Mouse (Mus musculus) retina, postnatal 1 day (tissue): ENCODE data around the gene Babam2.

Experiments used
- DNase-seq: peaks from one replicate; pipeline ENCODE4 v3.0.0-alpha.2; 2012

Gene Babam2

GRCm38 (mm10) chr5:31899901-31900300 lies 202.4 kb downstream of the Babam2 start:
- DNase-seq = no peak

DNA sequence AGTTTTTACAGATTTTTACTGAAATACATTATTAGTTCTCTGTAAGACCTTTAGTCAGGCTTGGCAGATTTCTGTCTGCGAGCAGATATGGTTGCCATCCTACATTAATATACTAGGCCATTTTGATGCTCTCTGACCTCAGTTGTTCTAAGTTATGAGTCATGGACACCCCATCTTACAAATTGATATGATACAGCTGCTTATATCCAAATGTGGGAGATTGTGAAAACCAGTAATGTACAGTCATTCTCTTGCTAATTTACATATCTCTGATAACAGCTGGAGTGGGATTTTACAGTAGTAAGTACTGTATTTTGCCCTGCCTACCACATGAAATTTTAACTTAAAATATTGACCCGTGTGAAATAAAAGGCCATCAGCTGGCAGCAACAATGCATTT lies 204.7 kb downstream of the Babam2 start:
- no peak for DNase-seq

DNA sequence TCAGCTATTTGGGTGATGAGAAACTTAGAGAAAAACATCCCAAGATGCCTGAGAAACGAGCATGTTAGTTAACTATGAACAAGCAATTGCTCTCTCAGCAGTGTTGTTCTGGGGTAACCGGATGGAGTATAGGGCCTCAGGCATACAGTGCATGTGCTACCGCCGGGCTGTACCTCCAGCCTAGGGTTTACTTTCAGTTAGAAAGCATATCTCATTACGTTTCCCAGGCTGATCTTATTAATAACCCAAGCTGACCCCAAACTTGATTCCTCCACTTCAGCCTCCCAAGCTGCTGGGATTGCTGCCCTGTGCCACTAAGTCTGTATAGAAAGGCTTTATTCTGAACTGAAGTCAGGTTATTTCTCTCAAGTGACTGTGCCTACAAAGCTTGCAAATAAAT lies 205.4 kb downstream of the Babam2 start:
- DNase-seq = no peak

GRCm38 (mm10) chr5:31904968-31905683 lies 207.6 kb downstream of the Babam2 start:
- DNase-seq = no peak

DNA sequence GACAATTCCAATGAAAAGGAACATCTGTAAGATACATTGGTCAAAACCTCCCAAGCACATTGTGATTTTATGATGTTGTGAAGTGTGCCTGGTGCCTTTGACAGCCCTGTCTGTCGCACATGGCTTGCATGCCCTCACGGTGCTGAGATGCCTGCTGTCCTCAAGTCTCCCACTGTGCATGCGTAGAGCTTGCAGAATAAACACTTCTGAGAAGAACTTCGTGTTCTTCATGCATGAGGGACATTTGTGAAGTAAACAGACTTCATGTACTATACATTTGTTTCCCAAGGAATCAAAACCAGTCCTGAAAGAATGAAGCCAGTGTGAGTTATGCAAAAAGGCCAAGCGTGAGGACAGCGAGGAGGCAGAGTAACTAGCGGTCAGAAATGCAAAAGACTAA lies 208.3 kb downstream of the Babam2 start:
- no peak for DNase-seq

- DNase-seq = no peak
These were observed 208.9 kb downstream of the Babam2 start for GRCm38 (mm10) chr5:31906286-31906951.

DNA sequence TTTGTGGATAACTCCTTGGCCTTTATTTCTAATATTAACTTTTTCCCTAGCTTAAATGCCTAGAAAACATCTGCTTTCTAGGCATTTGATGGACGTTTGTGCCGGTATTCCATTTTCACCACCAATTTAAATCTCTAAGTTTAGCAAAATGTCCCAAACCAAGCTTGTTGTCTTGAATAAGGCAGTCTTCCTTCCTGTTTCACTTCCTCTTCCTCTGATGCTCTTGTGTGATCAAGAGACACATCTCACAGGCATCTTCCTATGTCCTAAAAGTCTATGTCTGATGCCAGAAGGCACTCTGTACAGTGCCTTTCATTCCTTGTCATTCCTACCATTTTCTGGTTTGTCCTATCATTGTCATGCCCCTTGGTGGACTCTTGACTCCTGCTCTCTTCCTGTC lies 210.5 kb downstream of the Babam2 start:
- DNase-seq = no peak

DNA sequence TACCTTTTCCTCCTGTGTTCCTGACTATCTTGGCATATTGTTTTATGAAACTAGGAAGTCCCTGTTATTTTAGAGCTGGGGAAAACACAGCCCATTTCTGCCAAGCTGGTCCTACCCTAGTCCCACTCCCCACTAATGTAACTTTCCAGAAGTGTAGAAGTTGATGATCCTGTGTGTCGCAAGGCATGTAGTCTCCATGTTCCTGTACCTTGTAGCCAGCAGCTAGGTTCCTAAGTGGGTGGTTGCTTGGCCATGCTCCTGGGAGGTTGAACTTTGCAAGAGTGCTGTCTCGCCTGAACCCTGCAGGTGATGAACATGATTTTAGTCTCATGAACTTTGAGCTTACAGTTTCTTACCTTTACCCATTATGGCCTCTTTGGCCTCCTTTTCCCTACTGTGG lies 211.3 kb downstream of the Babam2 start:
- DNase-seq = no peak

GRCm38 (mm10) chr5:31916241-31916640 lies 218.8 kb downstream of the Babam2 start:
- DNase-seq = no peak

- DNase-seq = no peak
These were observed 221.1 kb downstream of the Babam2 start for GRCm38 (mm10) chr5:31918566-31918965.

DNA sequence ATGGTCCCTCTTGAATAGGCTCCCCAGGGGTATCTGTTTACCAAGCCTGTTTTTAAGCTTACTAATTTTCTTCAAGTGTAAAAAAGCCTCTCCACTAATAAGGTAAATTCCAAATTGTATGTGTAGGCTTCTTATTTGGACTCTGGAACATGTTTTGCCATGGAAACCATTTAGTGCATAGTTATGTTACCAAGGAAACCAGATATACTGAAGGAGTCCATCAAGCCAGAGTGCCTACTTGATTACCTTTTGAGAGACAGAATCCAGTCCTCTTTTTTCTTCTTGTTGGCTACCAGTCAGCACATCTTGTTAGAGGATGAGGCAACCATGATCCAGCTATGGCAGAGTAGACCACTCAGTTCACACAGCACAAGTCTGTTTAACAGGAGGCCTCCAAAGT lies 222.6 kb downstream of the Babam2 start:
- DNase-seq = no peak

DNA sequence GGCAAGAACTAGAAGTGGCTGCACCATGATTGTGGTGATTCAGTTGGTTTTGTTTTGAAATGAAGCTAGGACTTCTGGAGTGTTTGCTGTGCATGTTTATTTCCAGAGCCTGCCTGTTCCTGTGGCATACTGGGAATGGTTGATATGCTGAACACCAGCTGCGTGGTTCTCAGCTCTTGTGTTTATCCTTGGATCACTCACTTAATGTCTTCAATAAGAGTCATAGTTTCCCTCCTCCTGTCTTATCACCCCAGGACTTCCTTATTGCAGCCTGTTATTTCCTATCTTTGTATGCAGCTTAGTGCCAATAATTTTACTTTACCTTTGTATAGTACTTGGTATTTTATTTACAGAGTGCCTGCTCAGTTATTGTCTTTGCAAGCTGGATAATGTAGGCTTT lies 223.4 kb downstream of the Babam2 start:
- DNase-seq = no peak

DNA sequence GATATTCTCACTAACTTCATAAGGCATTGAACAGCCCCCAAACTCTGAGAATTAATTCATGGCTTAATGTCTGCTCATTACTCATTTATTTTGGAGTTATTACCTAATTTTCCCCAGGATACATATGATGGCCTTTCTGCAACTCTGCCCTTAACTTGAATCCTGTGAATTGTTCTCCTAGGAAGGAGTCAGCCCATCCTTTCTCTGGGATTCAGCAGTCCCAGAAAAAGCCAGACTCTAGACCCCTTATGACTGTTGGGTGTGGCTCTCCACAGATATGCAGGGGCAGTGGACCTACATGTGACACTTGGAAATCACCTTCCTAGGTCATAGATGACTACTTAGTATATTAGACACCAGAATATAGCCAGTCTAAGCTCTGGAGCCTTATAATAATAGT lies 226.6 kb downstream of the Babam2 start:
- no peak for DNase-seq

GRCm38 (mm10) chr5:31926551-31926950 lies 229.1 kb downstream of the Babam2 start:
- DNase-seq = no peak

- no peak for DNase-seq
These were observed 231.5 kb downstream of the Babam2 start for GRCm38 (mm10) chr5:31929007-31929406.

- DNase-seq = no peak
These were observed 233.7 kb downstream of the Babam2 start for GRCm38 (mm10) chr5:31931127-31931625.

DNA sequence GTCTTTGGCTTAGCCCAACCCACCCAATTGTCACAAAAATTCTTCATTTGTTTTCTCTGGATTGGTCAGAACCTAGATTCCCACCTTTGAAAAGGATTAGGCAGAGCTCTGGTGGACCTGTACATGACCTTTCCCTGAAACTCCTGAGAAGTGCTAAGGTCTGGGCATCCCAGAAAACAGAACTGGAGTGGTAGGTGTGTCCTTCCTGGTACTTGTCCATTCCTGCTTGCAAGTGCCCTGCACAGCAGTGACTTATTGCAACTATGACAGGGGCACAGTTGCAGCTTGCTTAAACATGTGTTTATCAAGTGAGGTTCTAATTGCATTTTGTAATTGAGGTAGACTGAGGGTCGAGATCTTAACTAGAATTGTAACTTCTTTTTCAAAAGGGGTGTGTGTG lies 234.2 kb downstream of the Babam2 start:
- no peak for DNase-seq

GRCm38 (mm10) chr5:31933296-31933695 lies 235.8 kb downstream of the Babam2 start:
- DNase-seq = no peak

DNA sequence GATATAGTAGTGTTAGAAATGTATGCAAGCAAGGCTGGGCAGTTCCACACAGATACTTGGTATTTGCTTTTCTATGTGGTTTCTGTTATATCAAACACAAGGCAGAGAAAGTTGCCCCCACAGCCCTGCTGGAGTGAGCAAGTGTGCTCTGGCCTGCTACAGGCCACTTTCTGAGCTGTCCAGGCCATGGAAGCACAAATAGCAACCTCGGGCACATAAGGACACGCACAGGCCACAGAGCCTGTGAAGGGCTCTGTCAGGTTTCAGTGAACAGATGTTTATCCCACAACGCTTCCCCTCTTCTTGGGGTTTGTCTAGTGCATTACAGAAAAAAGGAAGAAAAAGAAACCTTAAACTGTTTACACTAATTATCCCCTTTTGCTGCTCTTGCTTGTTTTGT lies 236.9 kb downstream of the Babam2 start:
- no peak for DNase-seq

- DNase-seq = no peak
These were observed 238.5 kb downstream of the Babam2 start for GRCm38 (mm10) chr5:31935936-31936335.

- DNase-seq = no peak
These were observed 239.0 kb downstream of the Babam2 start for GRCm38 (mm10) chr5:31936523-31936922.

DNA sequence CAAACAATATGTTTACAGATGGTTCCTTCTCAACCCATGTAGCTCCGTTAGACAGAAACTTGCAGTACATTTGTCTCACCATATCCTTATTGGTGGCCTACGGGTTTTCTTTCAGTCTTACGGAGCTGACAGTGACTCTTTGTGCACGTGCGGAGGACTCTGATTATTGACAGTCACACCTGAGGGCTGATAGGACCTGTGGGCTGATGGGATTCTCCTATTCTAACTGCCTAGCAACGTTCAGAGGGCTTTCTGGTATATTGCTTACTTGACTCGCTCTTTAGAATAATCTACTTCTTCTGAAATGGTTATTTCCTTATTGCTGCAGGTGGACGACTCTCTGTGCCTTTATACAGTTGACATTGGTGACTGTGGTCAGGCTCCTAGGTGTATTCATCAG lies 243.4 kb downstream of the Babam2 start:
- DNase-seq = no peak

DNA sequence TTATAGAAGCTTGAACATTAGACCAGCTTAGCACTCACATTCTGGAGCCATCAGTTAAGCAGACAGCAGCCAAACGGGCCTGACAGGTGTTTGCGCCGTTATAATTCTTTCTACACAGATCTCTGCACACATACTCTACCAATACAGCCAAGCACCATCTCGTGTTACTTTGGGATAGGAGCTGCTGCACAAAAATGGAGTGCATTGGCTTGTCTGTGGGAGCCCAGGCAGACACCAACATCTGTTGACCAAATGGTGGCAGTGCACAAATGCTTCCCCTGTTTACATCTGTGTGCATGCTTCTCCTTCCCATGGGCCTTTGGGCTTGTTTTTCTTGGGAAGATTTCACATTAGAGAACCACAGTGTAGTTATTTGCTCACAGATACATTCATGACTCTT lies 249.7 kb downstream of the Babam2 start:
- no peak for DNase-seq

DNA sequence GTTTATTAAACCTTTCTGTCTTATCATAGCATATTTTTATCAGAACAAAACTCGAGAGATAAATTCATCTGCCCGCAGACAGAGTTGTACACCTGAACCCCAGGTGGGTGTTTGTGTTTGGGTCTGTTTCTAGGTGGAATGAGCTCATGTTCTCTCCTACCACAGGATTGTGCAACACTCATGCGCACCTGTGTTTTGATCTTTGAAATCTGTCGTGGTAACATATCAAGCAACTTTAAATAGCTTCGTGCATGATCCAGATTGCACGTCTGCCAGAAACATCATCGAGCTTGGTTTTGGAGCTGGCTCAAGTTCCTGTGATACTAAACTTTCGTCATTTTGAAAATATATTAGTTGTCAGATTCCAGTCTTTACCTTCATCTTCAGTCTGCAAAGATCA lies 251.9 kb downstream of the Babam2 start:
- no peak for DNase-seq

DNA sequence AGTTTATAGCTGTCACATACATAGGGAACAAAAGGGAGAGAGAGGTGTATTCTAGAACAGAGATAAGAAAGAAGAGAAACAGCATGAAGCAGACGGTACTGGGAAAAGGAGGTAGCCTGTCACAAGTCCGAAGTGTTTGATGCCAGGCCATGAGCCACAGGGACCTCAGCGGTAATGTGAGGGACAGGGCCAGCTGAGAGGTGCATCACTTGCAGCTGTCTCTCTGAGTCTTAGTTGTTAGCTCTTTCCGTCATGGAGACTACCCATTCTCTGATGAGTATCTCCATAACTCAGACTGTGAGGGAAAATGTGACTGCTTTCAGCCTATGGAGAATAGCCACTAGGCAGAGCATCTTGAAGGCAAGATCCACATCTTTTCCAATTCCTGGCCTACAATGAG lies 253.0 kb downstream of the Babam2 start:
- no peak for DNase-seq
